Mouse (Mus musculus) embryonic fibroblast, embryonic 13.5 days (primary cell): ENCODE measurements at regions not wholly inside any gene's neighbourhood (a gene's known extent, or its start where the extent isn't known, plus 50 kb on each side); places are given as distances from the start of the nearest gene placed in this dataset.

Source experiments
- H3K27ac ChIP-seq: 2 replicates; pipeline ENCODE4 v1.5.1; 2012; ENCODE audit warnings: low read length, control low read depth, inconsistent platforms; ENCODE audit not compliant: insufficient read depth
- H3K4me1 ChIP-seq: 2 replicates; pipeline ENCODE4 v1.6.1; 2011; ENCODE audit warnings: low read length; ENCODE audit not compliant: control insufficient read depth, insufficient read depth
- H3K4me3 ChIP-seq: 2 replicates; pipeline ENCODE4 v1.5.1; 2011; ENCODE audit warnings: mild to moderate bottlenecking, control low read depth, low read length; ENCODE audit not compliant: insufficient read depth
- CTCF ChIP-seq: IDR thresholded peaks from 2 replicates; pipeline ENCODE4 v1.5.1; 2011; ENCODE audit warnings: mild to moderate bottlenecking, control low read depth, low read length, moderate library complexity, borderline replicate concordance; ENCODE audit not compliant: insufficient read depth
- POLR2A ChIP-seq: IDR thresholded peaks from 2 replicates; pipeline ENCODE4 v1.6.1; 2011; ENCODE audit warnings: low read depth, mild to moderate bottlenecking, control low read depth, low read length, moderate library complexity

GRCm38 (mm10) chr10:115664567-115664966, 77.0 kb upstream of the Lgr5 start:
- TF ChIP-seq CTCF (no peak), POLR2A (no peak)
- H3K4me1 ChIP-seq, result no peaks in the 10 kb centered on the region

DNA sequence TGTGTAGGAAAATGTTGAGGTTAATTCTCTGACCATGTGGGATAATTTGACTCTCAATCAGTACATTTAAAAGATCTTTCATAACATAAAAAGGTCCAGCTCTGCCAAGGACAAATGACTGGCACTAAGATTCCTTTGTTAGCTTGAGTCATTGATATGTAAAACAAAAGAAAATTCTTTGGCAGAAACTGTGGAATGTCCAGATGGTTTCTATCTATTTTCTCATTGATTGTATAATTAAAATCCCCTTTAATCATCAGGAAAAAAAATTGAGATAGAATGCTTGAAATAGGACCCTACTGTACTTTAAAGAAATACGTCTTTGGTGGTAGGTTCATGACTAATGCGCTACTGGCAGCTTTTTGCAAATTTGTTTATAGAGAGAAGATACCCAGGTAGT, 89.1 kb upstream of the Lgr5 start:
- Histone ChIP-seq H3K27ac (no peak overlapping the region), H3K4me3 (no peak overlapping the region), H3K4me1 (no peaks in the 10 kb centered on the region)
- TF ChIP-seq CTCF (no peak), POLR2A (no peak)

More at GRCm38 (mm10) chr10:115664567-115664966, 77.0 kb upstream of the Lgr5 start:
- Histone ChIP-seq H3K4me3 (no peak overlapping the region), H3K27ac (no peak overlapping the region)

DNA sequence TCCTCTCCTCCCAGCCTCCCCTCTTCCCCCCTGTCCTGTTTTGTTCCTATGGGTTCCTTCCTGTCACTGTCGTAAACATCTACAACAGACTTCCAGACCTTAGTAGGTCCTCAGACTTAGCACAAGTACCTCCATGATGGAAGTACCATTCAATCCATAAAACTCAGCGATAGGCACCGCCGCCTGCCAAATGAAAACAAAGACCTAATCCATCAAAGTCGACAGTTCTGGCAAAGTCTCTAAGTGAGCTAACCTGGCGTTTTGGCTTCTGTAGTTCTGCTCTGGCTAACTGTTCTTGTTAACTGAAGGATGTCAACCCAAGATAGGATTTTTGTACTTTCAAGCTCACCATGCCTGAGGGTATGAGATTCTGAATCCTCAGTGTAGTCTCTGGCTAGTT, 93.5 kb upstream of the Lgr5 start:
- H3K4me3 ChIP-seq, result no peak overlapping the region
- TF ChIP-seq CTCF (no peak), POLR2A (no peak)
- H3K4me1 ChIP-seq, result no peaks in the 10 kb centered on the region
- H3K27ac ChIP-seq, result no peak overlapping the region

GRCm38 (mm10) chr10:115691939-115692338, 104.4 kb upstream of the Lgr5 start:
- Histone ChIP-seq H3K4me1 (no peaks in the 10 kb centered on the region), H3K4me3 (no peak overlapping the region), H3K27ac (no peak overlapping the region)
- TF ChIP-seq POLR2A (no peak), CTCF (no peak)

- TF ChIP-seq CTCF (no peak), POLR2A (no peak)
- Histone ChIP-seq H3K4me3 (no peak overlapping the region), H3K27ac (no peak overlapping the region), H3K4me1 (no peaks in the 10 kb centered on the region)
These were observed 106.6 kb upstream of the Lgr5 start for GRCm38 (mm10) chr10:115693986-115694833.

DNA sequence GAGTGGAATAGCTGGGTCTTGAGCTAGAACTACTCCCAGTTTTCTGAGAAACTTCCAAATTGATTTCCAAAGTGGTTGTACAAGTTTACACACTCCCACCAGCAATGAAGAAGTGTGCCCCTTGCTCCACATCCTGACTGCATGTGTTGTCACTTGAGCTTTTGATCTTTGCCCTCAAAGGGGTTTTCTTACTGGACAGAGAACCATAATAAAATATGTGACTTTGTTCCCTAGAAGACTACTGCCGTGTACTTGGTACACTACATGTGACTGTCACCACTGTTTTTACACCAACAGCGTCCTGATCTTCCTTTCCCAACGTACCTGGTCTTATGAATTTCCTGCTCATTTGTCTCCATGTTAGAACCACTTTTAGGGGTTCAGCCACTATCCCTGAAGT, 114.3 kb upstream of the Tspan8 start:
- TF ChIP-seq CTCF, result no peak
- no peak for TF ChIP-seq POLR2A
- H3K27ac ChIP-seq, result no peak overlapping the region

DNA sequence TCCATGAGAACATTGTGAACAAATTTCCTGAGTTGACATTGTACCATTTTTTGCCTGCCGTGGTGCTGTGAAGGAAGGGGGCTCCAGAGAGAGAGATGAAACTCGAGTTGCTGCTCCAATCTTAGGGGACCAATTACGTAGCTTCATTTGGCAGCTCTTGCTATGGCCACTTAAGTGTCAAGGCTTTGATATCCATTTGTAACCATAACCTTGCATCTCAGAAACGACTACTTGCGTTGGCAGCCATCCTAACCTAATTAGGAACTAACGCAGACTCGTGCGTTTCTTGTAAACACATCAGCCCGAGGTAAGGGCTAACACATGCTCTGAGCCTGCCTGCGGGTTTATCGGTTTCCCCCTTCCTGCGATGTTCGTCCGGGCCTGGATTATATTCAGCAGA, 108.0 kb upstream of the Tspan8 start:
- Histone ChIP-seq H3K27ac (no peak overlapping the region), H3K4me1 (no peaks in the 10 kb centered on the region), H3K4me3 (no peak overlapping the region)
- TF ChIP-seq POLR2A, result no peak
- no peak for TF ChIP-seq CTCF

More for the DNA sequence above, 114.3 kb upstream of the Tspan8 start:
- Histone ChIP-seq H3K4me1 (no peaks in the 10 kb centered on the region), H3K4me3 (no peak overlapping the region)

DNA sequence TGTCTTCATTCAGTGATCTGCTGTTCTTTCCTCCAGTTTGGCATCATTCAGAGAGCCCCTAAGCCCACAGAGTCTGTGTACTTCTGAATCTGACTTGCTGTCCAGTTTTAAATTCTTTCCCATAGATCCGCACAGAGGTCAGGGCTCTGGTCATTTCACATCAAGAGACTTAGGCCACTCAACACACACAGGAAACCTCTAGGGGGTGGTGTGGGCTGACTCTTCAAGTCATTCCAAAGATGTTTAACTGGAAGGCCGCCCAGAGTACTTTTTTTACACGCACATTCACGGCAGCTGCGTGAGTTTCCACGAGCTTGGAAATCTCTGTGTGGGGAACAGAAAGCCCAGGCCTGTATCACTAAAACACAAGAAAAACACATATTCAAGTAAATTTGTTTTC, 102.7 kb upstream of the Tspan8 start:
- no peak for TF ChIP-seq POLR2A
- no peak for TF ChIP-seq CTCF
- no peak overlapping the region for H3K4me3 ChIP-seq
- H3K27ac ChIP-seq, result no peak overlapping the region
- no peaks in the 10 kb centered on the region for H3K4me1 ChIP-seq

GRCm38 (mm10) chr10:115716178-115716577, 100.5 kb upstream of the Tspan8 start:
- TF ChIP-seq CTCF (no peak), POLR2A (no peak)
- no peak overlapping the region for H3K4me3 ChIP-seq
- H3K27ac ChIP-seq, result no peak overlapping the region
- no peaks in the 10 kb centered on the region for H3K4me1 ChIP-seq

- H3K27ac ChIP-seq, result no peak overlapping the region
- no peak overlapping the region for H3K4me3 ChIP-seq
- TF ChIP-seq POLR2A, result no peak
- TF ChIP-seq CTCF, result no peak
- H3K4me1 ChIP-seq, result no peaks in the 10 kb centered on the region
These were observed 99.6 kb upstream of the Tspan8 start for GRCm38 (mm10) chr10:115717064-115717463.

- no peaks in the 10 kb centered on the region for H3K4me1 ChIP-seq
- no peak overlapping the region for H3K27ac ChIP-seq
- H3K4me3 ChIP-seq, result no peak overlapping the region
- TF ChIP-seq CTCF (no peak), POLR2A (no peak)
These were observed 94.0 kb upstream of the Tspan8 start for GRCm38 (mm10) chr10:115722589-115722988.
